Mouse (Mus musculus): ENCODE results near the gene Znrf4.
A peak's percentile ranks its signal among the peaks of the same experiment; 100 is the strongest.

The Znrf4 gene

GRCm38 (mm10) chr17:56466747-56467146 lies 45.5 kb downstream of the Znrf4 start:
- no peak for DNase-seq (ENCODE audit: low spot score)

- no peak for DNase-seq (ENCODE audit: low spot score)
Observed at GRCm38 (mm10) chr17:56464817-56465216, 47.4 kb downstream of the Znrf4 start.

- DNase-seq (ENCODE audit: low spot score): no peak
Observed at GRCm38 (mm10) chr17:56464345-56464744, 47.9 kb downstream of the Znrf4 start.

GRCm38 (mm10) chr17:56463500-56463899 lies 48.7 kb downstream of the Znrf4 start:
- DNase-seq (ENCODE audit: low spot score): no peak

GRCm38 (mm10) chr17:56462835-56463455 lies 49.3 kb downstream of the Znrf4 start:
- DNase-seq (ENCODE audit: low spot score): no peak

- DNase-seq (ENCODE audit: low spot score): peak; percentile 100
Observed at GRCm38 (mm10) chr17:56461771-56462743, 50.2 kb downstream of the Znrf4 start.

All from testis, postnatal 10 days (tissue).